Comparison of ENCODE assay signal across 8 mouse cellular contexts in genomic region chr2:142900120-142900861, GRCm38 (mm10). TPM values are rescaled to one million over a fixed set of nuclear protein-coding genes. Genes with fewer than 3 reads are reported as not detected.
A peak's percentile ranks its signal among the peaks of the same experiment; 100 is the strongest.
DNase-seq lines count a peak whose midpoint lies in the region; ATAC-seq and TF ChIP-seq lines count a peak whose summit lies in the region.

No protein-coding gene starts in this region.

- WGBS in heart, embryonic 15.5 days, result 40% methylated on average over 10 of the region's 10 CpGs
- WGBS in heart, embryonic 16.5 days, result 35% methylated on average over 10 of the region's 10 CpGs

- H3K27me3 ChIP-seq in heart, embryonic 15.5 days, result no peaks in the 10 kb centered on the region
- H3K27me3 ChIP-seq in heart, embryonic 16.5 days (ENCODE audit: control insufficient read depth, insufficient read depth, low read length), result no peaks in the 10 kb centered on the region

- peak overlapping the region; percentile 90 for H3K9ac ChIP-seq in heart, embryonic 15.5 days
- peak overlapping the region; percentile 84; the same call in 1 of the 2 replicates for H3K9ac ChIP-seq in ES-E14 (ENCODE audit: insufficient read depth, low read depth, low read length, poor library complexity, severe bottlenecking)
- H3K9ac ChIP-seq in heart, embryonic 16.5 days (ENCODE audit: low read length), result peak overlapping the region; percentile 88

- H3K4me3 ChIP-seq in heart, embryonic 15.5 days, result peak overlapping the region; percentile 97
- H3K4me3 ChIP-seq in ES-E14 (ENCODE audit: insufficient read depth in 1 of 2, low read depth in 1 of 2, low read length in 2 of 2, poor library complexity in 1 of 2, severe bottlenecking in 1 of 2), result peak overlapping the region; percentile 71 to 93
- H3K4me3 ChIP-seq in heart, embryonic 16.5 days (ENCODE audit: low read length), result peak overlapping the region; percentile 83

- H3K4me2 ChIP-seq in heart, embryonic 15.5 days, result peak overlapping the region; percentile 86
- peak overlapping the region; percentile 70 for H3K4me2 ChIP-seq in heart, embryonic 16.5 days (ENCODE audit: low read depth, low read length)

- no peaks in the 10 kb centered on the region for H3K36me3 ChIP-seq in heart, embryonic 15.5 days
- no peaks in the 10 kb centered on the region for H3K36me3 ChIP-seq in ES-E14 (ENCODE audit: control insufficient read depth, insufficient read depth, low read length, poor library complexity, severe bottlenecking)
- H3K36me3 ChIP-seq in heart, embryonic 16.5 days (ENCODE audit: control insufficient read depth, insufficient read depth), result no peaks in the 10 kb centered on the region

- in situ Hi-C loops in ES-E14 (cut with MboI; ENCODE audit: low sequenced_read_pairs in 2 of 2, unreplicated experiment in 2 of 2), result no loop called here

- H3K9me3 ChIP-seq in heart, embryonic 15.5 days (replicated peaks), result no peaks in the 10 kb centered on the region
- H3K9me3 ChIP-seq in ES-E14 (ENCODE audit: control insufficient read depth, insufficient read depth, low read depth, low read length), result no peaks in the 10 kb centered on the region
- no peaks in the 10 kb centered on the region for H3K9me3 ChIP-seq in heart, embryonic 16.5 days (replicated peaks; ENCODE audit: control insufficient read depth, low read length)

- H3K27ac ChIP-seq in heart, embryonic 15.5 days, result 0 out of 2 replicates have a peak overlapping the region, but pooled peaks have one; percentile 86
- no peak overlapping the region for H3K27ac ChIP-seq in ES-E14 (ENCODE audit: insufficient read depth, low read depth, low read length, poor library complexity, severe bottlenecking)
- H3K27ac ChIP-seq in heart, embryonic 16.5 days (ENCODE audit: low read length), result peak overlapping the region; percentile 83; the same call in 1 of the 2 replicates

- no peak for ATAC-seq in heart, embryonic 15.5 days (replicated peaks; ENCODE audit: insufficient number of reproducible peaks, insufficient read depth, low FRiP score, low read depth)
- ATAC-seq in heart, embryonic 16.5 days (replicated peaks; ENCODE audit: extremely low read depth, insufficient read depth, low FRiP score), result no peak

- no peak for DNase-seq in heart, postnatal 36 days
- no peak for DNase-seq in ES-E14 (ENCODE audit: low read depth, low spot score)
- peak; percentile 5 for DNase-seq in mesoderm, embryonic 11.5 days (ENCODE audit: low read depth, low spot score)
- no peak for DNase-seq in right cerebral cortex, adult 2 months (ENCODE audit: low spot score in 2 of 2)
- no peak for DNase-seq in kidney, postnatal 14 days
- DNase-seq in cerebellum, adult 11 months, result no peak

- H3K4me1 ChIP-seq in heart, embryonic 15.5 days (replicated peaks), result peaks cover 6% of the 10 kb centered on the region
- peaks cover 3 to 6% of the 10 kb centered on the region in 2 experiments; a peak in 1 of 4 replicates for H3K4me1 ChIP-seq in ES-E14 (ENCODE audit: control insufficient read depth in 2 of 2, insufficient read depth in 2 of 2, low read length in 2 of 2, poor library complexity in 1 of 2)
- H3K4me1 ChIP-seq in heart, embryonic 16.5 days (ENCODE audit: control insufficient read depth, insufficient read depth, low read length), result peaks cover 9% of the 10 kb centered on the region

- intact Hi-C loops in heart, postnatal 36 days (cut with DNase I), result loop anchor here (2.0 kb wide), 1 partner anchor 163 kb away; the partner anchor contains the start of gene Snrpb2

TF ChIP-seq in ES-E14, 5 proteins besides CTCF, POLR2A, EP300 and RAD21:
- no peak for TF ChIP-seq MAFK (IDR thresholded peaks at IDR 0.05; ENCODE audit: insufficient read depth, low read depth, low read length)
- TF ChIP-seq HCFC1 (IDR thresholded peaks at IDR 0.05; ENCODE audit: borderline replicate concordance, insufficient read depth, low read length), result no peak
- TF ChIP-seq CHD2 (IDR thresholded peaks at IDR 0.05; ENCODE audit: low read depth, low read length), result no peak
TF ChIP-seq in ES-E14: peak in this region for 0.

RNA-seq across cellular contexts. Expression of gene Kif16b, which starts 1.0 kb away (rescaled TPM):
- 10.2 and 10.8 TPM in 2 replicates for polyA plus RNA-seq in heart, embryonic 15.5 days (2015; fragmentation: Nextera tagmentation; extraction: Ambion mirVana)
- total RNA-seq in heart, postnatal 36 days (2021), result 10 to 100 TPM; 32.7 to 33.5 TPM
- 10.5 and 12.8 TPM in 2 replicates for total RNA-seq in ES-E14 (2012; rRNA removed)
- polyA plus RNA-seq in heart, embryonic 16.5 days (2015; fragmentation: Nextera tagmentation; extraction: Ambion mirVana), result 11.8 and 12.5 TPM in 2 replicates
